Mouse (Mus musculus): ENCODE data around the gene Gm20388. TPM values are rescaled to one million over a fixed set of nuclear protein-coding genes. Genes with fewer than 3 reads are reported as not detected.
A peak's percentile ranks its signal among the peaks of the same experiment; 100 is the strongest.

Gene Gm20388
- total and polyA plus RNA-seq, 2 experiments from 2014 or later, result 17.3 TPM; not detected in 1

DNA sequence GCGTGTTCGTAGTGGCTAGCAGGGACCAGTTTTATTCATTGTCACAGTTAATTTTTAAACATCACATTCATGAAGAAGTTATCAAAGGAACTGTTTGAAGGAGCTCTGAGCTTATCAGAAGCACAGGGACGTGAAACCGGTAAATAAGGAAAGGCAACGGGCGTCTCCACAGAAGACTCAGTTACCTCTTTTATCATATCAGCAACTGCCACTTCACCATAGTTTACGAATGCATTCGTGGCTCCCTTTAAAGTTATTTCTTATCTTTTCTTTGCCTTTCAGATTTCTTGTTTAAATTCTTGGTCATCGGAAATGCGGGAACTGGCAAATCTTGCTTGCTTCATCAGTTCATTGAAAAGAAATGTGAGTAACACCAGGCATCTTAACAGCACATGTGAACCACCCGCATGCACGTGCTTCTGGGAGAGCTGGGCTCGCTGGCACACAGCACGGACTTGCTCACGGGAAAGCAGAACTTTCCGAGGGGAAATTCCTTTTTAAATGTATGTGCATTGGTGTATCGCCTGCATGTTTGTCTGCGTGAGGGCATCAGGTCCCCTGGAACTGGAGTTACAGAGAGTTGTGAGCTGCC is 3913.0 kb downstream of the Gm20388 start:
- Histone ChIP-seq H3K4me2 (ENCODE audit: low read depth, low read length) (no peak overlapping the region), H3K9me3 (replicated peaks; ENCODE audit: control insufficient read depth, low read length) (peaks cover 4% of the 10 kb centered on the region; the same call in 1 of the 2 replicates), H3K9ac (replicated peaks; ENCODE audit: low read depth, low read length) (no peak overlapping the region), H3K36me3 (replicated peaks; ENCODE audit: control insufficient read depth, insufficient read depth, low read length) (peaks cover 23% of the 10 kb centered on the region; the same call in 1 of the 2 replicates), H3K27me3 (ENCODE audit: control insufficient read depth, insufficient read depth, low read length) (no peaks in the 10 kb centered on the region), H3K4me1 (ENCODE audit: control insufficient read depth, insufficient read depth) (no peaks in the 10 kb centered on the region), H3K27ac (ENCODE audit: low read depth) (no peak overlapping the region), H3K4me3 (ENCODE audit: low read depth, low read length) (no peak overlapping the region)
- WGBS, result 79% methylated on average over 18 of the region's 18 CpGs
- TF ChIP-seq CTCF (IDR thresholded peaks at IDR 0.05; ENCODE audit: low read depth) (no peak), EP300 (IDR thresholded peaks at IDR 0.05; ENCODE audit: low read depth) (no peak)
- DNase-seq (ENCODE audit: low spot score) (no peak), ATAC-seq (ENCODE audit: insufficient read depth, low read depth) (no peak)

DNA sequence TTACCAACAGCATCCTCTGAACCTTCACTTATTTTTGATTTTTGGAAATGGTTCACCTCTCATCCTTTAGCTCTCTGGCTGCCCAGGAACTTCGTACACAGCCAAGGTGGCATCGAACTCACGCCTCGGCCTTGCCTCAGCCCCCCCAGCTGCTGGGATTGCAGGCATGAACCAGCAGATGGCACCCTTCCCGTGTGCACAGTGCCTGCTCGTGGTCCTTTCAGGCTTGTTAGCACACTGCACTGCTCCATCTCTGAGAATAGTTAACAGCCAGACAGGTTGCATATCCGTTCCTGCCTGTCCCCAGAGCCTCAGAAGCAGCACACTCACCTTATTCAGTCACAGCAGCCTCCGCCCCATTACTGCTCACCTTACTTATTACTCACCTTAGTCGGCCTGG is 3915.4 kb downstream of the Gm20388 start:
- no peak for DNase-seq (ENCODE audit: low spot score)
- no peak for TF ChIP-seq EP300 (IDR thresholded peaks at IDR 0.05; ENCODE audit: low read depth)
- TF ChIP-seq CTCF (IDR thresholded peaks at IDR 0.05; ENCODE audit: low read depth), result peak; percentile 50
- Histone ChIP-seq H3K27ac (ENCODE audit: low read depth) (no peak overlapping the region), H3K4me3 (ENCODE audit: low read depth, low read length) (no peak overlapping the region), H3K36me3 (replicated peaks; ENCODE audit: control insufficient read depth, insufficient read depth, low read length) (peaks cover 43% of the 10 kb centered on the region), H3K9ac (replicated peaks; ENCODE audit: low read depth, low read length) (no peak overlapping the region), H3K4me1 (ENCODE audit: control insufficient read depth, insufficient read depth) (no peaks in the 10 kb centered on the region), H3K4me2 (ENCODE audit: low read depth, low read length) (no peak overlapping the region), H3K27me3 (ENCODE audit: control insufficient read depth, insufficient read depth, low read length) (no peaks in the 10 kb centered on the region), H3K9me3 (replicated peaks; ENCODE audit: control insufficient read depth, low read length) (peaks cover 4% of the 10 kb centered on the region; the same call in 1 of the 2 replicates)
- WGBS, result 64% methylated on average over 9 of the region's 9 CpGs
- no peak for ATAC-seq (ENCODE audit: insufficient read depth, low read depth)

DNA sequence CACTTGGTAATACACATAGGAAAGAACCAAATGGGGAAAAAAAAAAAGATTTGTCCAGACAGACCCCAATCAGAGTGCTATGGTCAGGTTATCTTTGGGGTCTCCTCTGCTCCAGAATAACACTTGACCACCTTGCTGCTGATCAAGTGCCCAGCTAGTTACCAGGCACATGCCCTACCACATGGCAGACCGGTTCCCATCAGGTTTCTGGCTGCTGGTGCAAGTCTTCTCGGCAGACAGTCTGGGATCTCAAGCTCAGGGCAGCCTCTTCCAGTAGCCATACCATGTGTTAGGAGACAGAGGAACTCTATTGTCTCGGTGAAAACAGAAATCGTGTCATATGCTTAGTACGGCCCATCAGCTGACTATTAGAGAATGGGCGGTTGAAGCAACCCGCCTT is 3916.1 kb downstream of the Gm20388 start:
- H3K9ac ChIP-seq (replicated peaks; ENCODE audit: low read depth, low read length), result no peak overlapping the region
- H3K27ac ChIP-seq (ENCODE audit: low read depth), result no peak overlapping the region
- peaks cover 43% of the 10 kb centered on the region for H3K36me3 ChIP-seq (replicated peaks; ENCODE audit: control insufficient read depth, insufficient read depth, low read length)
- ATAC-seq (ENCODE audit: insufficient read depth, low read depth), result no peak
- H3K9me3 ChIP-seq (replicated peaks; ENCODE audit: control insufficient read depth, low read length), result peaks cover 4% of the 10 kb centered on the region; the same call in 1 of the 2 replicates
- no peak overlapping the region for H3K4me2 ChIP-seq (ENCODE audit: low read depth, low read length)
- no peak for TF ChIP-seq CTCF (IDR thresholded peaks at IDR 0.05; ENCODE audit: low read depth)
- no peak for TF ChIP-seq EP300 (IDR thresholded peaks at IDR 0.05; ENCODE audit: low read depth)
- WGBS, result 84% methylated on average over 7 of the region's 7 CpGs
- H3K4me3 ChIP-seq (ENCODE audit: low read depth, low read length), result no peak overlapping the region
- H3K4me1 ChIP-seq (ENCODE audit: control insufficient read depth, insufficient read depth), result no peaks in the 10 kb centered on the region
- H3K27me3 ChIP-seq (ENCODE audit: control insufficient read depth, insufficient read depth, low read length), result no peaks in the 10 kb centered on the region
- no peak for DNase-seq (ENCODE audit: low spot score)

DNA sequence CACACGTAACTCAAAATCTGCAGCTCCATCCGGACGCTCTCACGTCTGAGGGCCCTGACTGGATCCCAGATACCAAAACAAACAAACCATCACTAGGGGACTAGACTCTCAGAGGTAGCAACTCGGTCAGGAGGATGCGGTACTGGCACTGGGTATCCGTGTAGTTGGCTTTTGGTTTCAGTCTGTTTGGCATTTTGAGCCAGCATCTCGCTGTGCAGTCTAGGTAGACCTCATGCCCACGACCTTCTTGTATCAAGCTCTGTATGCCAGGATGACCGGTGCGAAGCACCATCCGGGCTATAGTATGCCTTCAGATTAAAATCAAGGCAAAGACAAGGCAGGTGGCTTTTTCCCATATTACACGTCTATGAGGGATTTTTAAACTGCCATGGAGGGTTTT is 3916.9 kb downstream of the Gm20388 start:
- no peak for ATAC-seq (ENCODE audit: insufficient read depth, low read depth)
- H3K36me3 ChIP-seq (replicated peaks; ENCODE audit: control insufficient read depth, insufficient read depth, low read length), result peaks cover 45% of the 10 kb centered on the region
- no peak overlapping the region for H3K27ac ChIP-seq (ENCODE audit: low read depth)
- TF ChIP-seq CTCF (IDR thresholded peaks at IDR 0.05; ENCODE audit: low read depth) (no peak), EP300 (IDR thresholded peaks at IDR 0.05; ENCODE audit: low read depth) (no peak)
- no peak overlapping the region for H3K4me2 ChIP-seq (ENCODE audit: low read depth, low read length)
- H3K9ac ChIP-seq (replicated peaks; ENCODE audit: low read depth, low read length), result no peak overlapping the region
- no peaks in the 10 kb centered on the region for H3K27me3 ChIP-seq (ENCODE audit: control insufficient read depth, insufficient read depth, low read length)
- no peaks in the 10 kb centered on the region for H3K4me1 ChIP-seq (ENCODE audit: control insufficient read depth, insufficient read depth)
- 88% methylated on average over 13 of the region's 13 CpGs for WGBS
- peaks cover 4% of the 10 kb centered on the region; the same call in 1 of the 2 replicates for H3K9me3 ChIP-seq (replicated peaks; ENCODE audit: control insufficient read depth, low read length)
- no peak overlapping the region for H3K4me3 ChIP-seq (ENCODE audit: low read depth, low read length)
- DNase-seq (ENCODE audit: low spot score), result no peak

DNA sequence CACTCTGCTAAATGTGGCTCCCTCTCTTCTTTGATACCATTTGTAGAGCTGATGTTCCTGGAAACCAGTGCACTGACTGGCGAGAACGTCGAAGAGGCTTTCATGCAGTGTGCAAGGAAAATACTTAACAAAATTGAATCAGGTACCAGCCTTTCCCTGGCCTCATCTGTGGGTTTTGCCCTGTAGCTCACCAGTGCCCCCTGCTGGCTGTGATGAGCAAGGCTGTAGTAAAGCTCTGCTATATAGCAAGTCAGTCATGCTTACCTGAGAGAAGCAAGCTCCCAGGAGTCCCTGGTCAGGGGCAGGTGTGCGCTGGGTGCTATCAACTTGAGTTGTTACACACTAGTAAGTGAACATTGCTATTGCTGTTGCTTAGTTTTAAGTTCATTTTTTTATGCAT is 3922.1 kb downstream of the Gm20388 start:
- no peaks in the 10 kb centered on the region for H3K27me3 ChIP-seq (ENCODE audit: control insufficient read depth, insufficient read depth, low read length)
- no peak for ATAC-seq (ENCODE audit: insufficient read depth, low read depth)
- H3K4me1 ChIP-seq (ENCODE audit: control insufficient read depth, insufficient read depth), result no peaks in the 10 kb centered on the region
- WGBS, result 95% methylated on average over 4 of the region's 4 CpGs
- peaks cover 64% of the 10 kb centered on the region for H3K36me3 ChIP-seq (replicated peaks; ENCODE audit: control insufficient read depth, insufficient read depth, low read length)
- DNase-seq (ENCODE audit: low spot score), result no peak
- H3K27ac ChIP-seq (ENCODE audit: low read depth), result no peak overlapping the region
- H3K9ac ChIP-seq (replicated peaks; ENCODE audit: low read depth, low read length), result no peak overlapping the region
- no peaks in the 10 kb centered on the region for H3K9me3 ChIP-seq (replicated peaks; ENCODE audit: control insufficient read depth, low read length)
- no peak overlapping the region for H3K4me3 ChIP-seq (ENCODE audit: low read depth, low read length)
- TF ChIP-seq EP300 (IDR thresholded peaks at IDR 0.05; ENCODE audit: low read depth), result no peak
- TF ChIP-seq CTCF (IDR thresholded peaks at IDR 0.05; ENCODE audit: low read depth), result peak; percentile 58
- no peak overlapping the region for H3K4me2 ChIP-seq (ENCODE audit: low read depth, low read length)

DNA sequence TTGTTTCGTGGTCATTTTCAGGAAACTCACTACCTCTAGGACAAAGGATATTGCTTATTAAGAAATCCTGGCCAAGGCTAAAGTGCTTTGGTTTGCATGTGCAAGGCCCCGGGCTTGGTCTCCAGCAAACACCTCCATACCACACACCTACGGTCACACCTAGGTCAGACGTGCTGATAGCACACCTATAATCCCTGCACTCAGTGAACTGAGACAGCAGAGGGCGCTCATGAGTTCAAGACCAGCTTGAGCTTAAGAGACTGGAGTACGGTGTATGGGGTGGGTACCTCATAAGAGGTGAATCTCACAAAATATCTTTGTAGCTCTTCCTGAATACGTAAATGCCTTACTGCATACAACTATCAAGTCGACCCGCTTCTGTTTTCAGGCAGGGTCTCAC is 3924.8 kb downstream of the Gm20388 start:
- 55% methylated on average over 9 of the region's 9 CpGs for WGBS
- TF ChIP-seq EP300 (IDR thresholded peaks at IDR 0.05; ENCODE audit: low read depth), result no peak
- peak; percentile 62 for TF ChIP-seq CTCF (IDR thresholded peaks at IDR 0.05; ENCODE audit: low read depth)
- Histone ChIP-seq H3K4me3 (ENCODE audit: low read depth, low read length) (no peak overlapping the region), H3K27ac (ENCODE audit: low read depth) (no peak overlapping the region), H3K9ac (replicated peaks; ENCODE audit: low read depth, low read length) (no peak overlapping the region), H3K4me1 (ENCODE audit: control insufficient read depth, insufficient read depth) (no peaks in the 10 kb centered on the region), H3K4me2 (ENCODE audit: low read depth, low read length) (no peak overlapping the region), H3K27me3 (ENCODE audit: control insufficient read depth, insufficient read depth, low read length) (no peaks in the 10 kb centered on the region), H3K9me3 (replicated peaks; ENCODE audit: control insufficient read depth, low read length) (no peaks in the 10 kb centered on the region), H3K36me3 (replicated peaks; ENCODE audit: control insufficient read depth, insufficient read depth, low read length) (peaks cover 39% of the 10 kb centered on the region)
- peak; percentile 10 for DNase-seq (ENCODE audit: low spot score)
- ATAC-seq (ENCODE audit: insufficient read depth, low read depth), result no peak
